Comparison of ENCODE assay signal across 28 mouse cellular contexts in genomic region chr4:39125528-39125927, GRCm38 (mm10).
"Had no signal": no experiment of that assay in that cellular context is flagged by ENCODE, and none has a peak within 500 bp of the region (broad histone marks: within the 10 kb centered on the region; RNA-seq: fewer than 3 reads in every experiment).

No protein-coding gene starts in this region.

- ATAC-seq: forebrain, embryonic 13.5 days; forebrain, embryonic 14.5 days; forebrain, embryonic 15.5 days; forebrain, embryonic 16.5 days; forebrain, postnatal 0 days had no signal

- H3K9ac ChIP-seq: embryonic facial prominence, embryonic 12.5 days; embryonic facial prominence, embryonic 13.5 days; embryonic facial prominence, embryonic 15.5 days; forebrain, embryonic 12.5 days; forebrain, embryonic 13.5 days; forebrain, embryonic 15.5 days; forebrain, postnatal 0 days had no signal

- H3K27ac ChIP-seq: embryonic facial prominence, embryonic 10.5 days; embryonic facial prominence, embryonic 12.5 days; embryonic facial prominence, embryonic 13.5 days; embryonic facial prominence, embryonic 15.5 days; forebrain, embryonic 10.5 days; forebrain, embryonic 12.5 days; forebrain, embryonic 13.5 days; forebrain, embryonic 15.5 days; gastrocnemius, adult 2 months had no signal

- H3K9me3 ChIP-seq: embryonic facial prominence, embryonic 10.5 days; embryonic facial prominence, embryonic 12.5 days; embryonic facial prominence, embryonic 13.5 days; embryonic facial prominence, embryonic 15.5 days; forebrain, embryonic 10.5 days; forebrain, embryonic 12.5 days; forebrain, embryonic 13.5 days; forebrain, embryonic 15.5 days had no signal

- H3K4me3 ChIP-seq: embryonic facial prominence, embryonic 10.5 days; embryonic facial prominence, embryonic 12.5 days; embryonic facial prominence, embryonic 13.5 days; embryonic facial prominence, embryonic 15.5 days; erythroblast, embryonic 14.5 days; forebrain, embryonic 10.5 days; forebrain, embryonic 12.5 days; forebrain, embryonic 13.5 days; forebrain, embryonic 15.5 days; gastrocnemius, adult 2 months had no signal

- H3K4me1 ChIP-seq: embryonic facial prominence, embryonic 10.5 days; embryonic facial prominence, embryonic 12.5 days; embryonic facial prominence, embryonic 13.5 days; embryonic facial prominence, embryonic 15.5 days; forebrain, embryonic 10.5 days; forebrain, embryonic 12.5 days; forebrain, embryonic 13.5 days; forebrain, embryonic 15.5 days had no signal

- DNase-seq: cerebellum, adult 2 months; cerebellum, adult 8-10 months; cerebellum, adult 9-10 months; cerebellum, adult 9-11 months; cerebellum, postnatal 10 days; cerebellum, postnatal 14 days; cerebellum, postnatal 25 days; cerebellum, postnatal 36 days; embryo, embryonic 11 days; forebrain, postnatal 0 days; gastrocnemius, adult 2 months; gastrocnemius, postnatal 10 days; gastrocnemius, postnatal 14 days; gastrocnemius, postnatal 25 days; gastrocnemius, postnatal 36 days; heart, adult 11 months; heart, adult 18-20 months had no signal

- H3K27me3 ChIP-seq: embryonic facial prominence, embryonic 12.5 days; embryonic facial prominence, embryonic 13.5 days; embryonic facial prominence, embryonic 15.5 days; forebrain, embryonic 12.5 days; forebrain, embryonic 13.5 days; forebrain, embryonic 15.5 days had no signal

- H3K36me3 ChIP-seq: embryonic facial prominence, embryonic 10.5 days; embryonic facial prominence, embryonic 12.5 days; embryonic facial prominence, embryonic 13.5 days; embryonic facial prominence, embryonic 15.5 days; forebrain, embryonic 10.5 days; forebrain, embryonic 12.5 days; forebrain, embryonic 15.5 days had no signal

- H3K4me2 ChIP-seq: embryonic facial prominence, embryonic 12.5 days; embryonic facial prominence, embryonic 13.5 days; embryonic facial prominence, embryonic 15.5 days; forebrain, embryonic 12.5 days; forebrain, embryonic 13.5 days; forebrain, embryonic 15.5 days had no signal
